Mouse (Mus musculus): Measurements from ENCODE around the gene Nkpd1.
"Not testable (repeated sequence)": the region's sequence is repeated elsewhere in the genome, so short reads cannot be mapped to it uniquely, and the experiment has no call there.

The Nkpd1 gene

DNA sequence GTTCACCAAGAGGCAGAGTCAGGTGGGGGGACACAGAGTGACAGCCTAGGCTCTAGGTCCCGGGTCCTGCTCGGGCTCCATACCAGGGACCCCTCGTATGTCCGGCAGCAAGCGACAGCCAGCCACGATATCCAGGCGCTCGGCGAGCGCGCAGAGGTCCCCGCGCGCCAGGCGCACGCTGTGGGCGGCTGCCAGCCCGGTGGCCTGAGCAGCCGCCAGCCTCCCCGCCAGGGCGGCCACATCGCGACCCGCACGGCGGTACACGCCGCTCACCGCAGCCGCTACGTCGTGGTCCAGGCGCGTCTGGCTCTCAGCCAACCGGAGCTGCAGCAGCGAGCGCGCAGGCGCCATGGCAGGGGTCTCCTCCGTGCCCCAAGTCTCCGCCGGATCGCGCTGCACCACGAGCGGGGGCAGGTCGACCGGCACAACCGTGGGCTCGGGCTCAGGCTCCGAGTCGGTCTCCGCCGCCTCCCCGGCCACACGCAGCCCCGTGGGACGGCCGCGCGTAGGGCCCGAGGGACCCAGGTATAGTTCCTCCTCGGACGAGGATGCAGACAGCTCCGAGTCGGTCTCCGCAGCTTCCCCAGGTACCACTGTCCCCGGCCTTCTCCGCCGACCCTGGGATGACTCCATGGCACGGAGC is 10.5 kb upstream of the Nkpd1 start:
- DNase-seq = peak; percentile 42 to 65

DNA sequence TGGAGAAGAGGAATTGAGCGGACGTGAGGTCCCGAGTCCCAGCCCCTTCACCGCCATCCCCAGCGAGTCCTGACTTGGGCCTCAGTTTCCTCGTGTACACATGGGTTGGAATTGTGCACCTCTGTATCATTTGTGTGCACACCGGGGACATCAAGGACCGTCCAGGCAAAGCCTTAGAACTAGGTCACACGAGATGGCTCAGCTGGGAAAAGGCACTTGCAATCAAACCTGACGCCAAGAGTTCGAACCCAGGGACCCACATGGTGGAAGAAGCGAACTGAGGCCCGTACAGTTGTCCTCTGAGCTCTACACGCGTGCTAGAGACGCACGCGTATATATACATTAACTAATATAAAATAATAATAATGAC is 10.0 kb upstream of the Nkpd1 start:
- DNase-seq = no peak

DNA sequence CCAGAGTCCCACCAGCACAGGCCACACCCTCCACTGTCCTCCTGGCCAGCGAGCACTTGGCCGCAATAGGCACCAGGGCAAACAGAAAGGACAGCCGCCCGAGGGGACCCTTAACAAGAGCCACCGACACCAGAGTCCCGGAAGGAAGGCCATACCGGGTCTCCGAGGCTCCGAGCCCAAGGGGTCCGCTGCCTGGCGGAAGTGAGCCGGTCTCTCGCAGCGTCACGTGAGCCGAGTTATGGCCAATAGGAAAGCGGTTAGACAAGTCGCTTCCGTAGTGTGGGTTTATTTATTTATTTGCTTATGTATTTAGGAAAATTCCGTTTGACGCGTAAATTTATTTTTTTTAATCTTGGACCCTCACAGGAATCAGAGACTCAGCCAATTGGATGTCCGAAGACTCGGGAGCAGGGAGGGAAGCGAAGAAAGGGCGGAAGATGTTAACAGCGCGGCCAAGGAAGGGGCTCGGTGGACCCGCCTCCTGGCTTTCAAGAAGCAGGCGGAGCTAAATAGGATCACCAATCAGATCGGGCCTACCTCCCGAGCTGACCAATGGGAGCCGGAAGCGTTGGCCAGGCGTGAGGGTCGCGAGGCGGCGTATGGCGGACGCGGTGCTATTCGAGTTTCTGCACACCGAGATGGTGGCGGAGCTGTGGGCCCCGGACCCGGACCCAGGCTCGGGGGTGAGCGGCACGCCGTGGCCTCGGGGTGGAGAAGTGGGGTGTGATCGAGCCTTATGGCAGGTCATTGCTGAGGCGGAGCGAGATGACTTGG is 9.3 kb upstream of the Nkpd1 start, which contains the start of the genes Bloc1s3 and Trappc6a:
TSS of gene Bloc1s3 (minus strand) at position 218 of the 774 bp plus-strand sequence.
TSS of gene Trappc6a (plus strand) at position 246 of the 774 bp plus-strand sequence.
- peak; percentile 93 to 94 for DNase-seq

GRCm38 (mm10) chr7:19508924-19509568 is 8.6 kb upstream of the Nkpd1 start:
- no peak for DNase-seq

DNA sequence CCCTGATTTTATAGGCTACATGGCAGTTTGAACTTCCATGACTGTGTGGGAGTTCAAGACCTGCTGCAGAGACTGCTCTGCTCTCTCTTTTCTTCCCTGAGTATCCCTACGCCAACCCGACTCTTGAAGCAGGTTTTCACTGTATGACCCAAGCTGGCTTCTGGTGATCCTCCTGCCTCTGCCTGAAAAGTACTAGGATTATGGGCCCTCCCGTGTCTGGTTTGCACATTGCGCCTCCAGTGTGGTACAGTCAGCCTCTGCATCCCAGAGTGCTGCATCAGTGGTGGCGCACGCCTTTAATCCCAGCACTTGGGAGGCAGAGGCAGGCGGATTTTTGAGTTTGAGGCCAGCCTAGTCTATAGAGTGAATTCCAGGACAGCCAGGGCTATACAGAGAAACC is 7.9 kb upstream of the Nkpd1 start:
- no peak for DNase-seq

DNA sequence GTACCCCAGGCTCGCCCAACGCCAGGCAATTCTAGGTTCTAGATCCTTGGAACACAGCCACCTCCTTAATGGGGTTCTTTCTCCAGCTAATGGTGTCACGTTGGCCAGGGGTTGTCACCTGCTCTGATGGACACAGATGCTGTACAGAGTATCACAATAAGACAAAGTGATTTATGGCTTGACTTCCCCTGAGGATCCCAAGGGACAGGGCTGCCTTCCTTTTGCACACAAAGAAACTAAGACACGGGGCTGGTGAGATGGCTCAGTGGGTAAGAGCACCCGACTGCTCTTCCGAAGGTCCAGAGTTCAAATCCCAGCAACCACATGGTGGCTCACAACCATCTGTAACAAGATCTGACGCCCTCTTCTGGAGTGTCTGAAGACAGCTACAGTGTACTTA is 5.7 kb upstream of the Nkpd1 start:
- not testable (repeated sequence) for DNase-seq

- no peak for DNase-seq
Measured at GRCm38 (mm10) chr7:19512353-19512752, 5.3 kb upstream of the Nkpd1 start.

DNA sequence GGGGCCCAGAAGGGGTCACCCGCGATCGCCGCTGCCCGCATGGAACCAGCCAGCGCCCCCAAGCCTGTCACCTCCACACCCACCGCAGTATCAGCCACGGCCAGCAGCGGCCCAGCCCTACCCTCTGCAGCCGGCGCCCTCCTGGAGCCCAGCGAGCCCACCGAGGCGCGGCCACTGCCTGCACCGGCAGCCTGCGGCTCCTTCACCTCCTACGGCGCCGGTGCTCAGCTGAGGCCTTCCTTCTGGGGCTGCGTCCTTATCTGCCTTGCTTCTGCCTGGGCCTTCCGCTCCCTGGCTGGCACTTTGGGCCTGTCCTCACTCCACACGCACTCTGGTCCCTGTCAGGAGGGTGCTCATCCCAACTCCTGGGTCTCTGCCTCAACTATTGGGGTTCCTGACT is 2.4 kb downstream of the Nkpd1 start:
- no peak for DNase-seq

GRCm38 (mm10) chr7:19523017-19523756 is 5.5 kb downstream of the Nkpd1 start:
- peak; percentile 14 to 40 for DNase-seq

DNA sequence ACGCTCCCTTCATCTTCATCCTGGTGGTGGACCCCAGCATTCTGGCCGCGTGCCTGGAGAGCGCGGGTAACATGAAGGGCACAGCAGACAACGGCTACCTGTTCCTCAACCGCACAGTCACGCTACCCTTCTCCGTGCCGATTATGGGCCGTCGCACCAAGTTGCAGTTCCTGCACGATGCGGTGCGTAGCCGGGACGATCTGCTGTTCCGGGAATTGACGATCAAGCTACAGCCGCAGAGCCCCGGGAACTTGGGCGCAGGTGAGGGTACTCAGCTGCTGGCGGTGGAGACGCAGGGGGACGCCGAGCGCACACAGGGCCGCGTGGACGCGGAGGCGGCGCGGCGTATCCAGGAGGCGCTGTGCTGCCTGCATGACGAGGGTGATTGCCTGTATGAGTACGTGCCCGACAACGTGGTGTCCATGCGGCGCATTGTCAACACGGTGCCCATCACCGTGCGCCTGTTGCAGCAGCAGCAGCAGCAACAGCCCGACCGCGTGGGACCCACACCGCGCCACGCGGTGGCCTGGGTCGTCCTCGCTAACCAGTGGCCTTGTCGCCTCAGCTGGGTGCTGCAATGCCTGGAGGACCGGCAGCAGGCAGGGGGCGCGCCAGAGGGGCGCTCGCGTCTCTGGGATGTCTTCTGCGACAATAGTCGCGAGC is 6.2 kb downstream of the Nkpd1 start:
- DNase-seq = peak; percentile 32 to 60

DNA sequence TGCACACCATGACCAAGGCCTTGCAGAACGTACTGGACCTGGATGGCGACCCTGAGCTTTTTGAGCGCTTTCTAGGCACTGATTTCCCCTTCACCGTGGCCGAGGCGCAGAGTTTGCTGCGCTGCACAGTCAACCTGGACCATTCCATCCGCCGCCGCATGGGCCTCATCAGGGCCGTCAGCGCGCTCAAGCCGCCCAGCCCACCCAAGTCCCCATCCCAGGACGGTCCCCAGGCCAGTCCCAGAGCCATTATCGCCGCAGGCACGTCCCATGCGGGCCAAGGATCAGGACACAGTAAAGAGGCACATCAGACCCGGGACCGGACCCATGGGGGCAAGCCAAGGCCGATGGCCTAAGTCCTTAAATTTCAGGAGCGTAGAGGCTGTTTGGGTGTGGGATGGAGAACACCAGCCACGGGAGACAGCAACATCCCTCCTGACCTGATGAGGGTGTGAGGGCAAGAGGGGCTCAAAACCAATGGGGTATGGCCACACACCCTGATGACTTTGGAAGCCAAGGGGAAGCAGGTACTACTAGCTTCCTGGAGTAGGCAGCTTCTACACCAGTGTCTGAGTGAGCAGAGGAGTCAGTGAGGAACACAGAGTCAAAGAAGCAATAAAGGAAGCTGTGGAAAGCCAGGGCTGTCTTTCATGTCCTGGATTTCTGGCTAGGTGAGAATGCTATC is 6.9 kb downstream of the Nkpd1 start:
- DNase-seq = peak in 1 of 2 experiments; percentile 13

DNA sequence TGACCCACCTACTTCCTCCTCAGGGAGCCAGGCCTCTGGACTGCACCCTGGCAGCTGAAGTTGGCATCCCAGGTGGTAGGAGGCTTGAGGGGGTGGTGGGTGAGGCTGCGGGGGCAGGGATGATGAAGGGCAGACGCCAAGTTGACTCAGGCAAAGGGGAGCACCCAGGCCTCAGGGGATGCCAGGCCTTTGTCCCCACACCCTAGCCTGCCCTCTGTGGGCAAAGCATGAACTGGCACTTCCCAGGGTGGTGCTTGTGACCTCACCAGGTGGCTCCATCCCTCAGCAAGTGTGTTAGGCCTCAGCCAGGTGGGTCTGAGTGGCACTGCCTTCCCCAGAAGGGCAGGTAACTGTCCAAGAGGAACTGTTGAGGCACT is 7.5 kb downstream of the Nkpd1 start:
- peak in 1 of 2 experiments; percentile 7 for DNase-seq

- no peak for DNase-seq
Measured at GRCm38 (mm10) chr7:19531077-19531476, 13.4 kb downstream of the Nkpd1 start.

GRCm38 (mm10) chr7:19532240-19532639 is 14.6 kb downstream of the Nkpd1 start:
- peak in 1 of 2 experiments; percentile 30 for DNase-seq

DNA sequence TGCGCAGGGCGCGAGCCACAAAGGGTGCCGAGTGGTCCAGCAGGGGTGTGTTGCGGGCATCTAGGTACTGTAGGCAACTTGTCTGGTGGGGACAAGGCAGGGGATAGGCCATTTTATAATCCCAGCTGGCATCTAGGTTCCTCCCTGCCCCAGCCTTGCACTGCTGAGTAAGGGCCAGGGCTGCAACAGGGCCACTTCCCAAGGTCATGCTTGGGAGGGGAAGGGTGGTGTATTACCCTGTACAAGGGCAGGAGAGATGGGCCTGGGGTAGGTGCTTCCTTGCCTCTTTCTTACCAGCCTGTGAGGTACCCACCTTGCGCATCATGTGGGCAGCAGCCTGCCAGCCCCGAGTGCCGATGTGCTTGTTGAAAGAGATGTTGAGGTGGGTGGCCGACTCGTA is 17.0 kb downstream of the Nkpd1 start:
- no peak for DNase-seq

- DNase-seq = peak in 1 of 2 experiments; percentile 64
Measured at GRCm38 (mm10) chr7:19540771-19541566, 23.3 kb downstream of the Nkpd1 start.

- no peak for DNase-seq
Measured at GRCm38 (mm10) chr7:19541681-19542154, 24.1 kb downstream of the Nkpd1 start.

DNA sequence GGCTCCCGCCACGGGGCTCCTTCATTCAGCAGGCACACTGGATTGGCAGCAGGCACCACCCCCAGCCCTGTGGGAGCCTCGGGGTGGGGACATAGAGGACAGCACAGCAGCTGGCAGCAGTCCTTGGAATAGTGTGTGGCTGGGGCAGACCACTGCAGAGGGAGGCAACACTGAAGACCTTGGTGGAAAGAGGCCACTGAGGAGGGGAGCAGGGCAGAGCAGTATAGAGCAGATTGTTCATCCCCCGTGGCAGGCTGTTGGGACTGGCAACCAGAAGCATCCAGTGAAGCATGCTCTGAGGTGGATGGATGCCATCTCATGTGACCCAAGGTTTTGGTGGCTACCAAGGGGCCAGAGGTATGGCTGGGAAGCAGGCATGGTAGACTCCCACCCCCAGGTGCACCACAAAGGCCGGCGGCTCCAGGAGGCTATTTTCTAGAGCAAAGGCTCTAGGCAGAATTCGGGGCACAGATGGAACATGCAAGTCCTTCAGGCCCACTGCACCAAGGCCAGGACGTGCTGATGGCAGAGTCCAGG is 24.6 kb downstream of the Nkpd1 start:
- peak; percentile 72 for DNase-seq

DNA sequence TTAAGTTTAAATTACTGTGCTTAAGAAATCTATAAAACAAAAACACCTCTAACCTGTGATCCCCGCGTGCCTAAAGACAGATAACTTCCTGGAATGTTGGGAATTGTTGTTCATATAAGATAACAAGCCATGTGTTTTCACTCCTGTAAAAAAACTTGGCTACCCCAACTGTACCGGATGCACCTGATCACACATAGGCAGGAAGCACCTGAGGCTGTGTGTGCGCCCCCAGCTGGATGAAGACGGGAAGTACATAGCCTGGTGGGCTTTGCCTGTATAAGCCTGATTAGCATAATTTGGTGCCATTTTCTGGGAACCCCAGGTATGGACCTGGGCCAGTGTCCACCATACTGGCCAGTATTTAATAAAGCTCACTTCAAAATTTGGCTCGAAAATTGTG is 25.9 kb downstream of the Nkpd1 start:
- no peak for DNase-seq

GRCm38 (mm10) chr7:19546007-19546406 is 28.4 kb downstream of the Nkpd1 start:
- DNase-seq = no peak

All from cerebellum, postnatal 25 days (tissue).